Comparison of ENCODE assay signal across 9 mouse cellular contexts in genomic region chr6:120301137-120301536, GRCm38 (mm10). TPM values are rescaled to one million over a fixed set of nuclear protein-coding genes. Genes with fewer than 3 reads are reported as not detected.
A peak's percentile ranks its signal among the peaks of the same experiment; 100 is the strongest.
DNase-seq lines count a peak whose midpoint lies in the region; ATAC-seq lines count a peak whose summit lies in the region.
"Had no signal": no experiment of that assay in that cellular context is flagged by ENCODE, and none has a peak within 500 bp of the region (broad histone marks: within the 10 kb centered on the region; RNA-seq: fewer than 3 reads in every experiment).

No protein-coding gene starts in this region.

- H3K27me3 ChIP-seq in stomach, embryonic 15.5 days (replicated peaks), result 0 out of 2 replicates have a peak, but pooled peaks cover 2% of the 10 kb centered on the region
- H3K27me3 ChIP-seq: neural tube, embryonic 12.5 days had no signal

- 18% methylated on average over 6 of the region's 6 CpGs for WGBS in stomach, embryonic 15.5 days

- no peak overlapping the region for H3K4me3 ChIP-seq in stomach, embryonic 15.5 days (replicated peaks)
- H3K4me3 ChIP-seq: neural tube, embryonic 12.5 days had no signal

- H3K4me1 ChIP-seq in stomach, embryonic 15.5 days, result 0 out of 2 replicates have a peak, but pooled peaks cover 3% of the 10 kb centered on the region
- H3K4me1 ChIP-seq: neural tube, embryonic 12.5 days had no signal

- no peaks in the 10 kb centered on the region for H3K36me3 ChIP-seq in stomach, embryonic 15.5 days
- H3K36me3 ChIP-seq: neural tube, embryonic 12.5 days had no signal

- peak; percentile 20 for DNase-seq in ovary, adult 18-20 months (ENCODE audit: low spot score)
- DNase-seq in ovary, postnatal 10 days (ENCODE audit: low spot score), result no peak
- DNase-seq in brain, adult 2 months (ENCODE audit: low read depth, low spot score), result peak; percentile 81
- peak; percentile 36 to 66 for DNase-seq in frontal cortex, postnatal 36 days (ENCODE audit: low spot score in 2 of 2)
- peak; percentile 62 to 75 for DNase-seq in kidney, postnatal 36 days
- DNase-seq in lung, postnatal 25 days (ENCODE audit: low spot score), result peak; percentile 12

- no peaks in the 10 kb centered on the region for H3K9me3 ChIP-seq in stomach, embryonic 15.5 days
- H3K9me3 ChIP-seq: neural tube, embryonic 12.5 days had no signal

- no peak overlapping the region for H3K27ac ChIP-seq in stomach, embryonic 15.5 days
- H3K27ac ChIP-seq: neural tube, embryonic 12.5 days had no signal

- ATAC-seq in stomach, embryonic 15.5 days (ENCODE audit: insufficient read depth, low FRiP score, low read depth), result peak; percentile 31; the same call in 1 of the 2 replicates

- H3K4me2 ChIP-seq in stomach, embryonic 15.5 days, result no peak overlapping the region
- H3K4me2 ChIP-seq: neural tube, embryonic 12.5 days had no signal

- no peak overlapping the region for H3K9ac ChIP-seq in stomach, embryonic 15.5 days
- H3K9ac ChIP-seq: neural tube, embryonic 12.5 days had no signal

RNA-seq across cellular contexts. Expression of gene B4galnt3, which starts 6.8 kb away (rescaled TPM):
- polyA plus RNA-seq in stomach, embryonic 15.5 days (2015; fragmentation: Nextera tagmentation; extraction: Ambion mirVana), result 0.72 and 0.73 TPM in 2 replicates

RNA-seq across cellular contexts. Expression of gene D330020A13Rik, which starts 7.0 kb away (rescaled TPM):
- polyA plus RNA-seq in stomach, embryonic 15.5 days (2015; fragmentation: Nextera tagmentation; extraction: Ambion mirVana), result 0.21 and 0.40 TPM in 2 replicates
- polyA plus RNA-seq: gonadal fat pad, adult 2 months had no signal
